ENCODE assay signal across 8 mouse cellular contexts in the genomic region with DNA sequence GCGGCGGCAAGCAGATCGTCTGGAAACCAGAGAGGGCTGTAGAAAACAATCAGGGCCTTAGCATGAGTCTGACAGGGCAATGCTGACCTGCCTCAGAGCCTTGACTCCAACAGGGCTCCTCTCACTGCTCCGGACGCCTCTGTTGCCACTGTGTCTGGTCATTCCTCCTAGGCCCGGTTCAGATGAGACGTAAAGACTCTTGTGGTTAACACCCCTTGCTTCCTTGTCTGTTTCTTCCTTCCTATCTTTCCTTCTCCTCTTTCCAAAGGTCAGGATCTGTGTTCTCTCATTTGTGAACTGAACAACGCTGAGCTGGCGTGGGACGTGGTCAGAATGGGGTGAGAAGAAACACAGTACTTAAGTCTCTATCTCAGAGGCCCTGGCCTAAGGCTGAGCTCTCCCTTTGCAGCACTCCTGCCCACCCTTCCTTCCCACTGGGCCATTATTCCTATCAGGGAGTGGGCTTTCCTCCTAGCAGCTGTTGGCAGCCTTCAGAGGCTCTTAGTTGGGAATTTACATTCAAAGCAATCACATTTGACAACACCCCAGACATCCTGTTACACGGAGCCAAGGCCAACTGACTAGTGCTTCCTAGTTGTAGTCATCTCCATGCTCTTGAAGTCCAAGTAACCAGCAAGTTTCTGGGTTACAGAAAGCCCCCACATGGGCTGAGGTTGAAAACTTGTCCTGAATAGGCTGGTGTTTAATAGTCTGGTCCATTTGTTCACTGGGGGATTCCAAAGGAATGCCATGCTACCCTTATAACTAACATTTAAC. TPM values are rescaled to one million over a fixed set of nuclear protein-coding genes. Genes with fewer than 3 reads are reported as not detected.
A peak's percentile ranks its signal among the peaks of the same experiment; 100 is the strongest.
DNase-seq lines count a peak whose midpoint lies in the region; ATAC-seq and TF ChIP-seq lines count a peak whose summit lies in the region.

No protein-coding gene starts in this region.

- peak overlapping the region; percentile 35; the same call in 1 of the 2 replicates for H3K27ac ChIP-seq in kidney, adult 2 months (ENCODE audit: insufficient read depth, low read depth, low read length)
- no peak overlapping the region for H3K27ac ChIP-seq in cortical plate, adult 2 months (ENCODE audit: insufficient read depth, low read length)
- H3K27ac ChIP-seq in hindbrain, embryonic 14.5 days = no peak overlapping the region
- no peak overlapping the region for H3K27ac ChIP-seq in midbrain, embryonic 13.5 days

- no peaks in the 10 kb centered on the region for H3K36me3 ChIP-seq in kidney, adult 2 months (ENCODE audit: control insufficient read depth, insufficient read depth, low read length)
- H3K36me3 ChIP-seq in hindbrain, embryonic 14.5 days (replicated peaks; ENCODE audit: control insufficient read depth, insufficient read depth) = peaks cover 18% of the 10 kb centered on the region
- peaks cover 41% of the 10 kb centered on the region for H3K36me3 ChIP-seq in midbrain, embryonic 13.5 days

- WGBS in kidney, adult 2 months = 63% methylated on average over 11 of the region's 11 CpGs
- WGBS in hindbrain, embryonic 14.5 days = 94% methylated on average over 11 of the region's 11 CpGs
- 94% methylated on average over 11 of the region's 11 CpGs for WGBS in midbrain, embryonic 13.5 days

- peaks cover 5% of the 10 kb centered on the region; the same call in 1 of the 2 replicates for H3K9me3 ChIP-seq in hindbrain, embryonic 14.5 days (ENCODE audit: control insufficient read depth, low read length)
- H3K9me3 ChIP-seq in midbrain, embryonic 13.5 days = peaks cover 17% of the 10 kb centered on the region

- TF ChIP-seq CTCF in kidney, adult 2 months (conservative IDR thresholded peaks at IDR 0.05; ENCODE audit: insufficient read depth, insufficient read length, low read depth, low read length) = no peak
- TF ChIP-seq CTCF in cortical plate, adult 2 months (IDR thresholded peaks at IDR 0.05; ENCODE audit: extremely low read depth, insufficient read depth, low read length) = no peak

- DNase-seq in kidney, adult 2 months = peak; percentile 48
- DNase-seq in kidney, postnatal 10 days = no peak
- DNase-seq in hindbrain, embryonic 14.5 days (ENCODE audit: low spot score) = no peak
- no peak for DNase-seq in thymus, postnatal 10 days (ENCODE audit: low spot score in 2 of 2)
- no peak for DNase-seq in frontal cortex, postnatal 25 days (ENCODE audit: low spot score in 2 of 2)
- DNase-seq in natural killer cell, adult 2 months (ENCODE audit: low spot score in 2 of 2) = no peak

- peaks cover 14% of the 10 kb centered on the region for H3K4me1 ChIP-seq in kidney, adult 2 months (ENCODE audit: control insufficient read depth, insufficient read depth, low read length)
- no peaks in the 10 kb centered on the region; the same call in 1 of the 2 replicates for H3K4me1 ChIP-seq in cortical plate, adult 2 months (ENCODE audit: control insufficient read depth, insufficient read depth, low read length)
- peaks cover 19% of the 10 kb centered on the region for H3K4me1 ChIP-seq in hindbrain, embryonic 14.5 days (replicated peaks; ENCODE audit: control insufficient read depth, insufficient read depth, low read length)
- peaks cover 19% of the 10 kb centered on the region for H3K4me1 ChIP-seq in midbrain, embryonic 13.5 days (replicated peaks)

- TF ChIP-seq POLR2A in kidney, adult 2 months (IDR thresholded peaks at IDR 0.05; ENCODE audit: low read depth, low read length) = no peak
- no peak for TF ChIP-seq POLR2A in cortical plate, adult 2 months (IDR thresholded peaks at IDR 0.05; ENCODE audit: extremely low read depth, insufficient read depth, low read length)

- H3K9ac ChIP-seq in hindbrain, embryonic 14.5 days = peak overlapping the region; percentile 94
- 0 out of 2 replicates have a peak overlapping the region, but pooled peaks have one; percentile 90 for H3K9ac ChIP-seq in midbrain, embryonic 13.5 days (replicated peaks)

- peak overlapping the region; percentile 95 for H3K4me3 ChIP-seq in kidney, adult 2 months (ENCODE audit: insufficient read depth, low read depth, low read length)
- H3K4me3 ChIP-seq in cortical plate, adult 2 months (ENCODE audit: insufficient read depth, low read length) = peak overlapping the region; percentile 98; the same call in 1 of the 2 replicates
- peak overlapping the region; percentile 80 for H3K4me3 ChIP-seq in hindbrain, embryonic 14.5 days (replicated peaks; ENCODE audit: low read length)
- peak overlapping the region; percentile 85 for H3K4me3 ChIP-seq in midbrain, embryonic 13.5 days (replicated peaks)

- H3K27me3 ChIP-seq in kidney, adult 2 months (replicated peaks; ENCODE audit: control insufficient read depth, insufficient read depth, low read length) = no peaks in the 10 kb centered on the region
- no peaks in the 10 kb centered on the region for H3K27me3 ChIP-seq in hindbrain, embryonic 14.5 days (ENCODE audit: control insufficient read depth, insufficient read depth, low read length)
- peaks cover 13% of the 10 kb centered on the region; the same call in 1 of the 2 replicates for H3K27me3 ChIP-seq in midbrain, embryonic 13.5 days

- ATAC-seq in hindbrain, embryonic 14.5 days (ENCODE audit: low FRiP score) = no peak
- no peak for ATAC-seq in midbrain, embryonic 13.5 days

- H3K4me2 ChIP-seq in hindbrain, embryonic 14.5 days (replicated peaks) = peak overlapping the region; percentile 86
- H3K4me2 ChIP-seq in midbrain, embryonic 13.5 days (replicated peaks) = peak overlapping the region; percentile 80

RNA-seq across cellular contexts. Expression of a gene that starts 1.5 kb away (rescaled TPM):
- 159 and 170 TPM in 2 replicates for polyA plus RNA-seq in kidney, adult 2 months (2012; rRNA removed)
- polyA plus RNA-seq in cortical plate, adult 2 months (2012; rRNA removed) = 61.0 and 62.1 TPM in 2 replicates
- polyA plus RNA-seq in hindbrain, embryonic 14.5 days (2014; fragmentation: Nextera tagmentation; extraction: Ambion mirVana) = 47.0 and 49.0 TPM in 2 replicates
- 52.6 and 54.7 TPM in 2 replicates for polyA plus RNA-seq in midbrain, embryonic 13.5 days (2015; fragmentation: Nextera tagmentation; extraction: Ambion mirVana)

RNA-seq across cellular contexts. Expression of a gene that starts 18.4 kb away (rescaled TPM):
- polyA plus RNA-seq in kidney, adult 2 months (2012; rRNA removed) = 68.6 and 81.9 TPM in 2 replicates
- polyA plus RNA-seq in cortical plate, adult 2 months (2012; rRNA removed) = 11.3 and 12.2 TPM in 2 replicates
- 5.0 and 6.3 TPM in 2 replicates for polyA plus RNA-seq in hindbrain, embryonic 14.5 days (2014; fragmentation: Nextera tagmentation; extraction: Ambion mirVana)
- polyA plus RNA-seq in midbrain, embryonic 13.5 days (2015; fragmentation: Nextera tagmentation; extraction: Ambion mirVana) = 2.8 and 4.3 TPM in 2 replicates
